Comparison of ENCODE assay signal across 7 mouse cellular contexts in the genomic region with DNA sequence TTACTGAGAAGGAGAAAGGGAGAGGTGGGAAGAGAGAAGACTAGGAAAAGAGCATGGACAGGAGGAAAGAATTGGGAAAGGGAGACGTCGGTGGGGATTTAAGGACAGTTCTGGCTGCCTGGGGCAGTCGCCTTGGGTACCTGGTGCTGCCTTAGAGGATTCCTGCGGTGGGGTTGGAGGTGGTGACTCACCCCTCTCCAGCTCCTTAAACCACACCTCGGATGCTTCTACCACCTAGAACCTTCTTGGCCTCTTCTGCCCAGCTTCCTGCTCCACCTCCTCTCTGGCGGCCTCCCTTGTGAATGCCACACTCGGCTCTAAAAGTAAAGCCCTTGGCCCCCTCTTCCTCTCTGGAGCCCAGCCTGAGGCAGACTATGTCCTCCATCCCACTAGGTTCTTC. TPM values are rescaled to one million over a fixed set of nuclear protein-coding genes. Genes with fewer than 3 reads are reported as not detected.
DNase-seq lines count a peak whose midpoint lies in the region; ATAC-seq and TF ChIP-seq lines count a peak whose summit lies in the region.

No protein-coding gene starts in this region.

- no peaks in the 10 kb centered on the region for H3K27me3 ChIP-seq in forebrain, embryonic 13.5 days
- H3K27me3 ChIP-seq in intestine, postnatal 0 days (replicated peaks; ENCODE audit: control insufficient read depth, insufficient read depth, low read length) = no peaks in the 10 kb centered on the region
- no peaks in the 10 kb centered on the region for H3K27me3 ChIP-seq in midbrain, embryonic 11.5 days (ENCODE audit: control insufficient read depth, insufficient read depth, low read length)

- WGBS in forebrain, embryonic 13.5 days = 18% methylated on average over 7 of the region's 7 CpGs
- 33% methylated on average over 7 of the region's 7 CpGs for WGBS in intestine, postnatal 0 days
- WGBS in midbrain, embryonic 11.5 days = 17% methylated on average over 7 of the region's 7 CpGs

- peak overlapping the region; percentile 15; the same call in 1 of the 2 replicates for H3K27ac ChIP-seq in cortical plate, adult 2 months (ENCODE audit: insufficient read depth, low read length)
- H3K27ac ChIP-seq in forebrain, embryonic 13.5 days = no peak overlapping the region
- H3K27ac ChIP-seq in intestine, postnatal 0 days (ENCODE audit: low read depth, low read length) = no peak overlapping the region; the same call in 1 of the 2 replicates
- no peak overlapping the region for H3K27ac ChIP-seq in midbrain, embryonic 11.5 days (ENCODE audit: low read depth, low read length)

- no peak for DNase-seq in midbrain, embryonic 11.5 days (ENCODE audit: low spot score, missing footprints)
- DNase-seq in natural killer cell, adult 2 months (ENCODE audit: low spot score in 2 of 2) = no peak
- DNase-seq in Muller cell, postnatal 12 days (ENCODE audit: inconsistent ontology term) = no peak
- DNase-seq in urinary bladder, adult 18-20 months (ENCODE audit: low spot score in 2 of 2) = no peak

- ATAC-seq in forebrain, embryonic 13.5 days = no peak
- ATAC-seq in intestine, postnatal 0 days = no peak
- ATAC-seq in midbrain, embryonic 11.5 days (ENCODE audit: low FRiP score) = 0 out of 2 replicates have a peak, but pooled peaks have one; percentile 12

- TF ChIP-seq CTCF in cortical plate, adult 2 months (IDR thresholded peaks at IDR 0.05; ENCODE audit: extremely low read depth, insufficient read depth, low read length) = no peak
- TF ChIP-seq CTCF in intestine, postnatal 0 days (IDR thresholded peaks at IDR 0.05; ENCODE audit: low read depth) = no peak

- H3K4me3 ChIP-seq in cortical plate, adult 2 months (ENCODE audit: insufficient read depth, low read length) = no peak overlapping the region
- peak overlapping the region; percentile 17; the same call in 1 of the 2 replicates for H3K4me3 ChIP-seq in forebrain, embryonic 13.5 days
- H3K4me3 ChIP-seq in intestine, postnatal 0 days (ENCODE audit: low read depth, low read length) = no peak overlapping the region
- peak overlapping the region; percentile 16 for H3K4me3 ChIP-seq in midbrain, embryonic 11.5 days (ENCODE audit: low read depth, low read length)

- H3K9me3 ChIP-seq in forebrain, embryonic 13.5 days (replicated peaks) = no peaks in the 10 kb centered on the region; the same call in 1 of the 2 replicates
- H3K9me3 ChIP-seq in intestine, postnatal 0 days (ENCODE audit: control insufficient read depth) = no peaks in the 10 kb centered on the region
- H3K9me3 ChIP-seq in midbrain, embryonic 11.5 days (ENCODE audit: control insufficient read depth, low read length) = no peaks in the 10 kb centered on the region

- H3K4me1 ChIP-seq in cortical plate, adult 2 months (ENCODE audit: control insufficient read depth, insufficient read depth, low read length) = no peaks in the 10 kb centered on the region
- peaks cover 6% of the 10 kb centered on the region; the same call in 1 of the 2 replicates for H3K4me1 ChIP-seq in forebrain, embryonic 13.5 days
- H3K4me1 ChIP-seq in intestine, postnatal 0 days (replicated peaks; ENCODE audit: control insufficient read depth, insufficient read depth, low read length) = no peaks in the 10 kb centered on the region; the same call in 1 of the 2 replicates
- no peaks in the 10 kb centered on the region for H3K4me1 ChIP-seq in midbrain, embryonic 11.5 days (ENCODE audit: control insufficient read depth, insufficient read depth, low read length)

- H3K9ac ChIP-seq in forebrain, embryonic 13.5 days = peak overlapping the region; percentile 34
- H3K9ac ChIP-seq in intestine, postnatal 0 days (ENCODE audit: low read depth, low read length) = no peak overlapping the region
- peak overlapping the region; percentile 49; the same call in 1 of the 2 replicates for H3K9ac ChIP-seq in midbrain, embryonic 11.5 days (ENCODE audit: low read length)

- TF ChIP-seq POLR2A in cortical plate, adult 2 months (IDR thresholded peaks at IDR 0.05; ENCODE audit: extremely low read depth, insufficient read depth, low read length) = no peak

- H3K36me3 ChIP-seq in forebrain, embryonic 13.5 days (ENCODE audit: poor library complexity, severe bottlenecking) = no peaks in the 10 kb centered on the region
- peaks cover 31% of the 10 kb centered on the region; the same call in 1 of the 2 replicates for H3K36me3 ChIP-seq in intestine, postnatal 0 days (ENCODE audit: control insufficient read depth, insufficient read depth)
- H3K36me3 ChIP-seq in midbrain, embryonic 11.5 days (ENCODE audit: control insufficient read depth, insufficient read depth, low read length) = no peaks in the 10 kb centered on the region

- peak overlapping the region; percentile 45 for H3K4me2 ChIP-seq in forebrain, embryonic 13.5 days
- H3K4me2 ChIP-seq in intestine, postnatal 0 days (replicated peaks; ENCODE audit: low read depth) = peak overlapping the region; percentile 50
- H3K4me2 ChIP-seq in midbrain, embryonic 11.5 days = peak overlapping the region; percentile 44

RNA-seq across cellular contexts. Expression of a gene that starts 9.6 kb away (rescaled TPM):
- polyA plus RNA-seq in cortical plate, adult 2 months (2012; rRNA removed) = 91.6 and 109 TPM in 2 replicates
- 150 and 152 TPM in 2 replicates for polyA plus RNA-seq in forebrain, embryonic 13.5 days (2015; fragmentation: Nextera tagmentation; extraction: Ambion mirVana)
- polyA plus RNA-seq in intestine, postnatal 0 days (2015; fragmentation: Nextera tagmentation; extraction: Ambion mirVana) = 109 and 115 TPM in 2 replicates
- 186 and 187 TPM in 2 replicates for polyA plus RNA-seq in midbrain, embryonic 11.5 days (2014; fragmentation: Nextera tagmentation; extraction: Ambion mirVana)

RNA-seq across cellular contexts. Expression of a gene that starts 11.9 kb away (rescaled TPM):
- 4.9 and 5.4 TPM in 2 replicates for polyA plus RNA-seq in cortical plate, adult 2 months (2012; rRNA removed)
- 3.6 and 4.4 TPM in 2 replicates for polyA plus RNA-seq in forebrain, embryonic 13.5 days (2015; fragmentation: Nextera tagmentation; extraction: Ambion mirVana)
- polyA plus RNA-seq in intestine, postnatal 0 days (2015; fragmentation: Nextera tagmentation; extraction: Ambion mirVana) = 29.3 and 30.9 TPM in 2 replicates
- polyA plus RNA-seq in midbrain, embryonic 11.5 days (2014; fragmentation: Nextera tagmentation; extraction: Ambion mirVana) = 8.9 and 10.9 TPM in 2 replicates

RNA-seq across cellular contexts. Expression of a gene that starts 33.3 kb away (rescaled TPM):
- polyA plus RNA-seq in cortical plate, adult 2 months (2012; rRNA removed) = 1,858 and 2,021 TPM in 2 replicates
- 1,237 and 1,357 TPM in 2 replicates for polyA plus RNA-seq in forebrain, embryonic 13.5 days (2015; fragmentation: Nextera tagmentation; extraction: Ambion mirVana)
- polyA plus RNA-seq in intestine, postnatal 0 days (2015; fragmentation: Nextera tagmentation; extraction: Ambion mirVana) = 813 and 814 TPM in 2 replicates
- 1,003 and 1,028 TPM in 2 replicates for polyA plus RNA-seq in midbrain, embryonic 11.5 days (2014; fragmentation: Nextera tagmentation; extraction: Ambion mirVana)

Comparison
In these comparisons a context has a peak if more than half of its experiments do, and no peak if none do; other contexts are left out.
1. H3K4me3 ChIP-seq: peak in forebrain, embryonic 13.5 days (single experiment) and midbrain, embryonic 11.5 days (single experiment); none in cortical plate, adult 2 months (single experiment) and intestine, postnatal 0 days (single experiment).
2. Peak in every context shown above with its lines, with median percentiles within 50 percentile points of each other: H3K4me2 ChIP-seq.